ENCODE assay signal across 7 mouse cellular contexts in the genomic region with DNA sequence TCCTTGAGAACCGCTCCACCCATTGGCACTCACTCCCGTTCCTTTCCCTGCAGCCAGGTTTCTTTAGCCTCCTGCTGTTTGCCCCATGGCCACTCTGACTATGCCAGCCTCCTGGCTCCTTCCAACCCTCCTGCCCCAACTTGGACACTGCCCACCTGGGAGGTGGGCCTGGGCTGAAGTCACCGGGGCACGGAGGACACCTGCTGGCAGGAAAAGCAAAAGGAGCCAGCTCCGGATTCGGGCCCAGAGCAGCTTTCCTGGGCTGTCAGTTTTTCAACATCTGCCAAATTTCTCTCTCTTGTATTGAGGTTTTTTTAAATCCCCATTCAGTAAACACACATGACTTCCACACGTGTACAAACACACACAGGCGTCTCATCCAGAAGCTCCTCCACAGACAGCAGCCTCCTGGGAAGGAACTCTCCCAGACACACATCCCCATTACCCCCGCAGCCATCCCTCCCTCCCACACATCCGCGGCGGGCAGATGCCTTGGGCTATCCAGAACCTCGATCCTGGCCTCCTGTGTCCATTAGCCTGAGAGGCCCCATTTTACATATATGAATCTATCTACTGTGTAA. TPM values are rescaled to one million over a fixed set of nuclear protein-coding genes. Genes with fewer than 3 reads are reported as not detected.
A peak's percentile ranks its signal among the peaks of the same experiment; 100 is the strongest.
DNase-seq lines count a peak whose midpoint lies in the region; ATAC-seq lines count a peak whose summit lies in the region.

No protein-coding gene starts in this region.

- DNase-seq in Muller cell, postnatal 12 days (ENCODE audit: inconsistent ontology term) = peak; percentile 62
- DNase-seq in cerebellum, adult 11-12 months = peak; percentile 87
- no peak for DNase-seq in liver, embryonic 11.5 days (ENCODE audit: low spot score)
- peak; percentile 15 for DNase-seq in neural tube, embryonic 11.5 days (ENCODE audit: low spot score)
- no peak for DNase-seq in spleen, postnatal 4 days (ENCODE audit: low spot score in 2 of 2)

- peak overlapping the region; percentile 30 for H3K4me3 ChIP-seq in forebrain, embryonic 16.5 days (replicated peaks; ENCODE audit: low read length)
- H3K4me3 ChIP-seq in intestine, embryonic 15.5 days (replicated peaks) = peak overlapping the region; percentile 52
- peak overlapping the region; percentile 59 for H3K4me3 ChIP-seq in liver, embryonic 11.5 days (ENCODE audit: low read depth, low read length)
- H3K4me3 ChIP-seq in neural tube, embryonic 11.5 days (ENCODE audit: low read depth, low read length) = peak overlapping the region; percentile 32

- 8% methylated on average over 13 of the region's 13 CpGs for WGBS in forebrain, embryonic 16.5 days
- WGBS in intestine, embryonic 15.5 days = 11% methylated on average over 13 of the region's 13 CpGs
- WGBS in liver, embryonic 11.5 days = 19% methylated on average over 13 of the region's 13 CpGs
- 11% methylated on average over 13 of the region's 13 CpGs for WGBS in neural tube, embryonic 11.5 days

- H3K9me3 ChIP-seq in forebrain, embryonic 16.5 days (ENCODE audit: control insufficient read depth, low read length) = no peaks in the 10 kb centered on the region
- no peaks in the 10 kb centered on the region for H3K9me3 ChIP-seq in intestine, embryonic 15.5 days
- no peaks in the 10 kb centered on the region for H3K9me3 ChIP-seq in liver, embryonic 11.5 days (ENCODE audit: control insufficient read depth, low read length)
- H3K9me3 ChIP-seq in neural tube, embryonic 11.5 days (ENCODE audit: control insufficient read depth, low read length) = no peaks in the 10 kb centered on the region

- H3K36me3 ChIP-seq in forebrain, embryonic 16.5 days (ENCODE audit: control insufficient read depth, insufficient read depth) = no peaks in the 10 kb centered on the region
- no peaks in the 10 kb centered on the region for H3K36me3 ChIP-seq in intestine, embryonic 15.5 days
- no peaks in the 10 kb centered on the region for H3K36me3 ChIP-seq in liver, embryonic 11.5 days (ENCODE audit: control insufficient read depth, insufficient read depth, low read length)
- H3K36me3 ChIP-seq in neural tube, embryonic 11.5 days (ENCODE audit: control insufficient read depth, insufficient read depth, low read length) = no peaks in the 10 kb centered on the region

- H3K27ac ChIP-seq in forebrain, embryonic 16.5 days (ENCODE audit: low read length) = peak overlapping the region; percentile 29; the same call in 1 of the 2 replicates
- H3K27ac ChIP-seq in intestine, embryonic 15.5 days = no peak overlapping the region
- H3K27ac ChIP-seq in liver, embryonic 11.5 days (ENCODE audit: low read depth, low read length) = no peak overlapping the region
- no peak overlapping the region for H3K27ac ChIP-seq in neural tube, embryonic 11.5 days (ENCODE audit: low read depth, low read length)

- H3K27me3 ChIP-seq in forebrain, embryonic 16.5 days (replicated peaks; ENCODE audit: control insufficient read depth, insufficient read depth, low read length) = no peaks in the 10 kb centered on the region
- 0 out of 2 replicates have a peak, but pooled peaks cover 2% of the 10 kb centered on the region for H3K27me3 ChIP-seq in intestine, embryonic 15.5 days (replicated peaks)
- H3K27me3 ChIP-seq in liver, embryonic 11.5 days (replicated peaks; ENCODE audit: control insufficient read depth, insufficient read depth, low read length) = peaks cover 29% of the 10 kb centered on the region
- H3K27me3 ChIP-seq in neural tube, embryonic 11.5 days (ENCODE audit: control insufficient read depth, insufficient read depth, low read length) = no peaks in the 10 kb centered on the region

- no peak for ATAC-seq in forebrain, embryonic 16.5 days
- ATAC-seq in intestine, embryonic 15.5 days = no peak
- ATAC-seq in liver, embryonic 11.5 days (replicated peaks; ENCODE audit: low FRiP score) = no peak
- no peak for ATAC-seq in neural tube, embryonic 11.5 days (ENCODE audit: insufficient read depth, low FRiP score, low TSS enrichment)

- peaks cover 32% of the 10 kb centered on the region for H3K4me1 ChIP-seq in forebrain, embryonic 16.5 days (replicated peaks; ENCODE audit: control insufficient read depth, insufficient read depth, low read length)
- peaks cover 8% of the 10 kb centered on the region; the same call in 1 of the 2 replicates for H3K4me1 ChIP-seq in intestine, embryonic 15.5 days (replicated peaks)
- peaks cover 3% of the 10 kb centered on the region; the same call in 1 of the 2 replicates for H3K4me1 ChIP-seq in liver, embryonic 11.5 days (replicated peaks; ENCODE audit: control insufficient read depth, insufficient read depth, low read length)
- peaks cover 6% of the 10 kb centered on the region; the same call in 1 of the 2 replicates for H3K4me1 ChIP-seq in neural tube, embryonic 11.5 days (ENCODE audit: control insufficient read depth, insufficient read depth, low read length)

- H3K9ac ChIP-seq in forebrain, embryonic 16.5 days (replicated peaks; ENCODE audit: low read depth, low read length) = peak overlapping the region; percentile 16
- 0 out of 2 replicates have a peak overlapping the region, but pooled peaks have one; percentile 15 for H3K9ac ChIP-seq in intestine, embryonic 15.5 days
- H3K9ac ChIP-seq in liver, embryonic 11.5 days (ENCODE audit: low read depth, low read length) = 0 out of 2 replicates have a peak overlapping the region, but pooled peaks have one; percentile 20
- H3K9ac ChIP-seq in neural tube, embryonic 11.5 days (ENCODE audit: low read length) = peak overlapping the region; percentile 42; the same call in 1 of the 2 replicates

- peak overlapping the region; percentile 98 for H3K4me2 ChIP-seq in forebrain, embryonic 16.5 days (ENCODE audit: low read length)
- H3K4me2 ChIP-seq in intestine, embryonic 15.5 days (replicated peaks) = peak overlapping the region; percentile 92
- peak overlapping the region; percentile 82 for H3K4me2 ChIP-seq in liver, embryonic 11.5 days
- peak overlapping the region; percentile 46 for H3K4me2 ChIP-seq in neural tube, embryonic 11.5 days (ENCODE audit: low read depth)

RNA-seq across cellular contexts. Expression of a gene that starts 2.4 kb away (rescaled TPM):
- polyA plus RNA-seq in forebrain, embryonic 16.5 days (2015; fragmentation: Nextera tagmentation; extraction: Ambion mirVana) = 7.2 and 9.1 TPM in 2 replicates
- polyA plus RNA-seq in intestine, embryonic 15.5 days (2015; fragmentation: Nextera tagmentation; extraction: Ambion mirVana) = 22.8 and 23.4 TPM in 2 replicates
- polyA plus RNA-seq in liver, embryonic 11.5 days (2014; fragmentation: Nextera tagmentation; extraction: Ambion mirVana) = 12.4 and 14.7 TPM in 2 replicates
- 10.1 and 11.6 TPM in 2 replicates for polyA plus RNA-seq in neural tube, embryonic 11.5 days (2014; fragmentation: Nextera tagmentation; extraction: Ambion mirVana)

RNA-seq across cellular contexts. Expression of a gene that starts 5.9 kb away (rescaled TPM):
- polyA plus RNA-seq in forebrain, embryonic 16.5 days (2015; fragmentation: Nextera tagmentation; extraction: Ambion mirVana) = 59.9 and 67.0 TPM in 2 replicates
- polyA plus RNA-seq in intestine, embryonic 15.5 days (2015; fragmentation: Nextera tagmentation; extraction: Ambion mirVana) = 69.2 and 73.7 TPM in 2 replicates
- 26.3 and 28.1 TPM in 2 replicates for polyA plus RNA-seq in liver, embryonic 11.5 days (2014; fragmentation: Nextera tagmentation; extraction: Ambion mirVana)
- 84.0 and 88.1 TPM in 2 replicates for polyA plus RNA-seq in neural tube, embryonic 11.5 days (2014; fragmentation: Nextera tagmentation; extraction: Ambion mirVana)

Comparison
In these comparisons a context has a peak if more than half of its experiments do, and no peak if none do; other contexts are left out.
1. DNase-seq: peak in Muller cell, postnatal 12 days (single experiment), cerebellum, adult 11-12 months (single experiment) and neural tube, embryonic 11.5 days (single experiment); none in liver, embryonic 11.5 days (single experiment) and spleen, postnatal 4 days (0 of 2).
2. H3K4me2 ChIP-seq: peak in every context shown above with its lines; median percentile 98 in forebrain, embryonic 16.5 days; 92 in intestine, embryonic 15.5 days; 82 in liver, embryonic 11.5 days; 46 in neural tube, embryonic 11.5 days.
3. Peak in every context shown above with its lines, with median percentiles within 50 percentile points of each other: H3K4me3 ChIP-seq and H3K9ac ChIP-seq.